Mouse (Mus musculus) neural tube, embryonic 13.5 days (tissue): Measurements from ENCODE around the gene Il13. TPM values are rescaled to one million over a fixed set of nuclear protein-coding genes. Genes with fewer than 3 reads are reported as not detected.

Source experiments
- ATAC-seq: fragments of 200-750 bp; cut with Nextera tagmentation; 2 replicates; pipeline ENCODE4 v1.8.0; 2017; ENCODE audit warnings: low read depth, mild to moderate bottlenecking, moderate TSS enrichment, moderate library complexity
- H3K27ac ChIP-seq: fragments of 300-500 bp; sonication (generic); replicated peaks from 2 replicates; pipeline ENCODE4 v1.5.1; 2015; ENCODE audit warnings: moderate library complexity, mild to moderate bottlenecking, inconsistent platforms
- H3K27me3 ChIP-seq: fragments of 300-500 bp; sonication (generic); 2 replicates; pipeline ENCODE4 v1.6.1; 2015; ENCODE audit warnings: mild to moderate bottlenecking, inconsistent platforms
- H3K36me3 ChIP-seq: fragments of 300-500 bp; sonication (generic); 2 replicates; pipeline ENCODE4 v1.6.1; 2015; ENCODE audit warnings: mild to moderate bottlenecking, inconsistent platforms
- H3K4me1 ChIP-seq: fragments of 300-500 bp; sonication (generic); replicated peaks from 2 replicates; pipeline ENCODE4 v1.6.1; 2015; ENCODE audit warnings: inconsistent platforms
- H3K4me2 ChIP-seq: fragments of 300-500 bp; sonication (generic); 2 replicates; pipeline ENCODE4 v1.6.1; 2015; ENCODE audit warnings: inconsistent platforms, mild to moderate bottlenecking, moderate library complexity
- H3K4me3 ChIP-seq: fragments of 300-500 bp; sonication (generic); 2 replicates; pipeline ENCODE4 v1.5.1; 2015; ENCODE audit warnings: mild to moderate bottlenecking, inconsistent platforms
- H3K9ac ChIP-seq: fragments of 300-500 bp; sonication (generic); 2 replicates; pipeline ENCODE4 v1.6.1; 2015; ENCODE audit warnings: moderate library complexity, mild to moderate bottlenecking, inconsistent platforms
- H3K9me3 ChIP-seq: fragments of 300-500 bp; sonication (generic); 2 replicates; pipeline ENCODE4 v1.6.1; 2016; ENCODE audit warnings: inconsistent platforms
- WGBS: fragments of 180-500 bp; shearing (Covaris S2); methylation state at CpG from one replicate; pipeline ENCODE4 v1.1.7; 2015; 5-methylcytosine and 5-hydroxymethylcytosine counted together
- polyA plus RNA-seq: library from polyadenylated mRNA; unstranded; fragments of >200 nt; fragmentation: Nextera tagmentation; extraction: Ambion mirVana; gene quantifications from 2 replicates; pipeline ENCODE4 v1.2.1, GENCODE M21; 2015

Il13 gene
- polyA plus RNA-seq, 1 experiment from 2014 or later = not detected

DNA sequence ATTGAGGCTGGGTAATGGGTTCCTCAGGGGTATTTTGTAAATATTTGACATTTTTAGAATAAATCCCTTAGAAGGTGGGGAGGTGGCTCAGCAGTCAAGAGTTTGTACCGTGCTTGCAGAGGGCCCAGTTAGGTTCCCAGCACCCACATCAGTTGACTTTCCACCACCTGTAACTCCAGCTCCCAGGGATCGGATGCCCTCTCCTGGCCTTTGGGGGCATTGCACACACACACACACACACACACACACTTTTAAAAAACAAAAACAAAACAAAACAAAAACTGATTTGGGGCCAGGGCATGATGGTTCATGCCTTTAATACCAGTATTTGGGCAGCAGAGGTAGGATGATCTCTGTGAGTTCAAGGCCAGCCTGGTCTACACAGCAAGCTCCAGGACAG is 10.4 kb downstream of the Il13 start:
- Histone ChIP-seq H3K9me3 (no peaks in the 10 kb centered on the region), H3K27me3 (no peaks in the 10 kb centered on the region), H3K4me1 (no peaks in the 10 kb centered on the region), H3K9ac (no peak overlapping the region), H3K27ac (no peak overlapping the region), H3K4me3 (no peak overlapping the region), H3K4me2 (no peak overlapping the region), H3K36me3 (no peaks in the 10 kb centered on the region)
- ATAC-seq = no peak
- WGBS = 98% methylated on average over 2 of the region's 2 CpGs

DNA sequence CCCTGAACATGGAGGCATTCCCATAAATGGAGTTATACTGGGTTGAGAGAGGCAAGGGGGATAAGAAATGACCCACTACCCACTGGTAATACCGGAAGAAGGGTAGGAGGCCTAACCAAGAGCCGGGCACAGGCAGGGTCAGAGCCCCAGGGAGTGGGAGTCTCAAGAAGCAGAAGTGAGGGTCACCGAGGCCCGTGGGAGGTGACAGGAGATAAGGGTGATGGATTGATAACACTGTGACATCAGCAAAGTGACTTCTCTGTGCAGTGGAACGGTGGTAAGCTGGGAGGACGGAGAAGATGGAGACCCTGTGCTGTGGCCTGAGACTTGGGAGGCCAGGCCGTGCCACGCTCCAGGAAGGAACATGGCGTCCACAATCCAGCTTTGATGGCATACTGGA is 10.9 kb downstream of the Il13 start:
- Histone ChIP-seq H3K9me3 (no peaks in the 10 kb centered on the region), H3K4me3 (no peak overlapping the region), H3K4me2 (no peak overlapping the region), H3K27ac (no peak overlapping the region), H3K9ac (no peak overlapping the region), H3K36me3 (no peaks in the 10 kb centered on the region), H3K27me3 (no peaks in the 10 kb centered on the region), H3K4me1 (no peaks in the 10 kb centered on the region)
- no peak for ATAC-seq
- 96% methylated on average over 9 of the region's 9 CpGs for WGBS

DNA sequence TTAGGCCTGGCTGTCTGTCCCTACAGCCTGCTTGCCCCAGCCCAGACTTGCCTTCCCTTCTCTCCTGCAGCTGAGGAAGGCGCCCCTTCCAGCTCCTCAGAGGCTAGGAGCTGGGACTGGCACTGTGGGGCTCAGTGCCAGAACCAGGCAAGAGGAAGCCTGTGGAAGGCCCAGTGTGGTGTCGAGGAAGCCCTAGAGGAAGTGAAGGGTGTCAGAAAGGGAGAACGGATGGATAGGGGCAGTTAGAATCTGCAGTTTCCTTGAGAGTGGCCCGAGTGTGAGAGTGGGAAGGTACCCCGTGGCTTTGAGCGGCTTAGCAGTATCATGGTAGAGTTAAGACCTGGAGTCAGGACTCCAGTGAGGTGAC is 12.1 kb downstream of the Il13 start:
- Histone ChIP-seq H3K27ac (no peak overlapping the region), H3K4me3 (no peak overlapping the region), H3K4me1 (no peaks in the 10 kb centered on the region), H3K9me3 (no peaks in the 10 kb centered on the region), H3K9ac (no peak overlapping the region), H3K4me2 (no peak overlapping the region), H3K27me3 (no peaks in the 10 kb centered on the region), H3K36me3 (no peaks in the 10 kb centered on the region)
- ATAC-seq = no peak
- 78% methylated on average over 6 of the region's 6 CpGs for WGBS

DNA sequence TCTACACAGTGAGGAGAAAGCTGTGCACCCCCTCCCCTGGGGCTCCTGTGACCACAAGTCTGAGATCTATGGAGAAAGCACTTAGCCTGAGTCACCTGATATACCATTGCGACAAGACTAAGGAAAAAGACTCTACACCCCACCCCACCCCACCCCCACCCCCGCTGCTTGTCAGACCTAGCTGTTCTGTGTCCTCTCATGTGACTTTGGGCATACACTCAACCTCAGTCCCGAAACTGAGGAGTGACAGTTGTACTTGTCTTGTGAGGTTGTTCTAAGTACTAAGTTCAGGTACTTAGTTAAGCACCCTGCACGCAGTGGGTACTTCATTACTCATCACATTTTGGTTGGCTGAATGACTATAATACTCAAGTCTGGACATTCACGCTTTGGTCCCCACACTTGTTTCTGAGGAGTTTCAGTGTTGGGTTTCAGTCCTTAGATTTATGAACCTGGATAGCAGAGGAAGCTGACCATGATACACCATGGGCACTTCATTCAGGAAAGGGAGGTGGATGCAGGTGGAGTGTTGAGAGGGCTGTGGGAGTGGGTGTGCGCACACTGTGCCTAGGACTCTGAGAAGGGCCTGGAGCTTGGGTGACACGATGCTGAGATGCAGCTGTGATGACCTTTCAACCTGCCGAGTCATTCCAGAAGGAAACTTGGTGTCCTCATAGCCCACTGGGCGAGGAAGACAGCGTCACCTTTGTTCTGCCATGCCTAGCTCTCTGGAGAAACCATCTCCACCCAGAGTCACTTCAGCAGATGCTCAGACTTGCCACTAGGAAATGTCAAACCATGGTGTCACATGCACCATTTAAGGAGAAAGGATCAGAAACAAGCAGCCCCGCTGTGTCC is 12.7 kb downstream of the Il13 start:
- no peak overlapping the region for H3K9ac ChIP-seq
- no peaks in the 10 kb centered on the region for H3K9me3 ChIP-seq
- H3K4me3 ChIP-seq = no peak overlapping the region
- ATAC-seq = no peak
- 84% methylated on average over 11 of the region's 11 CpGs for WGBS
- no peaks in the 10 kb centered on the region for H3K27me3 ChIP-seq
- H3K4me2 ChIP-seq = no peak overlapping the region
- no peaks in the 10 kb centered on the region for H3K36me3 ChIP-seq
- H3K27ac ChIP-seq = no peak overlapping the region
- H3K4me1 ChIP-seq = no peaks in the 10 kb centered on the region

DNA sequence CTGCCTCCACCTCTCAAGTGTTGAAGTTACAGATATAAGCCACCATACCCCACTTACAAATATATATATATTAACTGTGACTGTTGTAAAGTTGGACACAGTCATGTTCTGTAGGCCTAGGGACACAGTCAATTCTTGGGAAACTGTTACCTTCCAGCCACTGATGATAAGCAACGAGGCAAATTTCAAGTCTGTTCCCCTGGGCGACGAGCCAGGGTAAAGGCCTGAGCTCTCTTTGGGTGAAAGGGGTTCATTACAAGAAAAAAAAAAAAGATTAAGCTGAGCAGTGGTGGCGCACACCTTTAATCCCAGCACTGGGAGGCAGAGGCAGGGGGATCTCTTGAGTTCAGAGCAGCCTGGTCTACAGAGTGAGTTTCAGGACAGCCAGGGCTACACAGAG is 14.4 kb downstream of the Il13 start:
- Histone ChIP-seq H3K4me3 (no peak overlapping the region), H3K27ac (no peak overlapping the region), H3K27me3 (no peaks in the 10 kb centered on the region), H3K9ac (no peak overlapping the region), H3K4me2 (no peak overlapping the region), H3K36me3 (no peaks in the 10 kb centered on the region), H3K4me1 (no peaks in the 10 kb centered on the region), H3K9me3 (no peaks in the 10 kb centered on the region)
- no peak for ATAC-seq
- 92% methylated on average over 4 of the region's 4 CpGs for WGBS

DNA sequence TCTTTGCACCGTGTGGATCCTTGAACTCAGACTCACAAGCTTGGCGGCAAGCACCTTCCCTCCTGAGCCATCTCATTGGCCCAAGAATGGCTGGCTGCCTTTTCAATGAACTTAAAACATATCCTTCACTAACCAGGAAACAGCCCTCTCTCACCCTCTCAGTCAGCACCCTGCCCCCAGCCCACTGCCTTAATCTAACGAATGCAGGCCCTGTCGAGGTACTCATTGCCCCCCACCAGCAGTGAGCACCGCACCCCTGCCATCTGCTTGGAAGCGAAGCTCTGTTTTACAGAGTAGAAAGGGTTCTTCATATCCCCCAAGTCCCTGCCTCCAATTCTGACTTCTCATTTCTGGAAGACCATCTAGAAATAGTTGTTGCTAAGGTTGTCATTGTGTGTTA is 15.1 kb downstream of the Il13 start:
- Histone ChIP-seq H3K27me3 (no peaks in the 10 kb centered on the region), H3K9ac (no peak overlapping the region), H3K4me3 (no peak overlapping the region), H3K27ac (no peak overlapping the region), H3K9me3 (no peaks in the 10 kb centered on the region), H3K4me2 (no peak overlapping the region), H3K4me1 (no peaks in the 10 kb centered on the region), H3K36me3 (no peaks in the 10 kb centered on the region)
- 63% methylated on average over 6 of the region's 6 CpGs for WGBS
- no peak for ATAC-seq

DNA sequence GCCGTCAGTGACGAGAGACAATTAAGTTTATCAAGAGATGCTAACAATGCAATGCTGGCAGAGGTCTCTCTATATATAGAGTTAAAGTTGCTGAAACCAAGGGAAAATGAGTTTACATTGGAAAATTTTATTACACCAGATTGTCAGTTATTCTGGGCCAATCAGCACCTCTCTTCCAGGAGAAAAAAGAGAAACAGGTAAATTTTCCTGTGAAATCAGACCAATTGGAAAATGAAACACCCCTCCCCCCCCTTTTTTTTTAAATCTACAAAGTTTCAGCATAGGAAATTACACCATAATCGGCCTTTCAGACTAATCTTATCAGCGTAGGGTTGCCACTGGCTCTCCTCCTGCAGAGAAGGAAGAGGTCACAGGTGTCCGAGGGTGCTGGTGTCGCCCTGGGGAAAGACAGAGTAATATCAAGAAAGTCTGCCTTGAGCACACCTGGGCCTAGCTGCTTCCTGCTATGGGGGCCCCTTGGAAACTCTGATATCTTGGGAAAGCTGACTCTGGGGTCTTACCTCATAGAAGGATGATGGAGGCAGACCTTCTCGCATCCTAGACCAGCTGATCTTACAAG is 15.8 kb downstream of the Il13 start, which contains the start of gene Il4:
TSS of gene Il4 (minus strand) at position 51 of the 580 bp plus-strand sequence.
- no peak for ATAC-seq
- no peak within 1 kb of the TSS for H3K4me2 ChIP-seq
- H3K9me3 ChIP-seq = no peaks in the 10 kb centered on the region
- H3K36me3 ChIP-seq = no peaks in the 10 kb centered on the region
- H3K27ac ChIP-seq = no peak within 1 kb of the TSS
- no peaks in the 10 kb centered on the region for H3K4me1 ChIP-seq
- no peak within 1 kb of the TSS for H3K9ac ChIP-seq
- H3K27me3 ChIP-seq = no peaks in the 10 kb centered on the region
- no peak within 1 kb of the TSS for H3K4me3 ChIP-seq
- WGBS = 86% methylated on average over 7 of the region's 7 CpGs

DNA sequence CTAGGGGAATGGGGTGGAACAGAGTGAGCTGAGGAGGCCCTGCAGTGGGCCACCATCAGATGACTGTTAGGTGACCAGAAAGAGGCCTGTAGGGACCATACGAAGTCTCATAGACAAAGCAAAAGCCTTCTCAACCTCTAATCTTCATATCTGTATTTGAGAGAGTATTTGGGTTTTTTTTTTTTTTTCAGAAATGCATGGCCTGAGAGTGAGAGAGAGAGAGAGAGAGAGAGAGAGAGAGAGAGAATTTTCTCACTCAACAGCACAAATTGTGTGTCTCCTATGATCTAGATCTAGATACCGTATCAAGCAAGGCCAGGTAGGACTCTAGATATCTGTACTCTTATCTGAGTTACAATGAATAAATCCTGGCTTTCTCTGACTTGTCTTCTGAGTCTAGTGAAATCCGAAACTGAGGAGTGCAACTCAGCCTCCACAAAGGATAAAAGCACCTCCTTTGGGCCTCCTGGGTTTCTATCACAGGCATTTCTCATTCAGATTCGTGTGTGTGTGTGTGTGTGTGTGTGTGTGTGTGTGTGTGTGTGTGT is 16.9 kb downstream of the Il13 start:
- H3K4me2 ChIP-seq = no peak overlapping the region
- H3K9ac ChIP-seq = no peak overlapping the region
- H3K4me3 ChIP-seq = no peak overlapping the region
- no peak for ATAC-seq
- H3K27me3 ChIP-seq = no peaks in the 10 kb centered on the region
- WGBS = 71% methylated on average over 4 of the region's 4 CpGs
- no peaks in the 10 kb centered on the region for H3K4me1 ChIP-seq
- H3K9me3 ChIP-seq = no peaks in the 10 kb centered on the region
- no peaks in the 10 kb centered on the region for H3K36me3 ChIP-seq
- no peak overlapping the region for H3K27ac ChIP-seq

DNA sequence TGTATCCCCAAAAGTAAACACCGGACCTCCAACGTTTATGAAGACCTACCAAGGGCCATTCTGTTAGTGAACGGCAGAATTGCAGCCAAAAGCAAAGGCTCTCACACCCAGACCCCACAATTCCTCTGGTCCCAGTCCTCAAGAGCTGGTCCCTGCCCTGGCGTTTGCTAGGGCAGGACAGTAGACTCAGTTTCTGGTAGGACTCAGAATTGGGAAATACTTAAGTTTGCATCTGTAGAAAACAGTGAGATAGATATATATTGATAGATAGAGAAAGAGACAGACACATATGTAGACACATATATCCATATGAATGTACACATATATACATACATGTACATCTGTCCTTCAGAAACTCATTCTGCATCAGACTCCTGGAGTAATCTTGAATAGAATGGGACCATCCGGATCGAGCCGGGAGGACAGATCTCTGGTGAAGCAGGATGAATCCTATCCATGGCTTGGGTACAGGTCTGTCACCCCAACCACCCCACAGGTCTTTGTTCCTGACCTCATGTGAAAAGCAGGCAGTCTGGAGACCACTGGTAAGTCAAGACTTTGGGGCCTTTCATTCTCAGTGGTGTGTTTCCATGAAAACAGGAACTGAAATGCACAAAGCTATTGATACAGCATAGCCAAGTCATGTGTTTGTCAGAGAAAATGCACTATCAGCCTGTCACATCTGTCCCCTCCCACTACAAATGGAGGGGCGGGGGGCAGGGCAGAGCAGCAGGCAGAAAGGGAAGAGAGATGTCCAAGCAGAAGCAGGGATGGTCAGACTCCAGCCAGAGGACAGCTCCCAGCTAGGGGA is 17.5 kb downstream of the Il13 start:
- Histone ChIP-seq H3K9ac (no peak overlapping the region), H3K4me2 (no peak overlapping the region), H3K27me3 (no peaks in the 10 kb centered on the region), H3K36me3 (no peaks in the 10 kb centered on the region), H3K9me3 (no peaks in the 10 kb centered on the region), H3K27ac (no peak overlapping the region), H3K4me1 (no peaks in the 10 kb centered on the region), H3K4me3 (no peak overlapping the region)
- ATAC-seq = no peak
- WGBS = 84% methylated on average over 8 of the region's 8 CpGs

DNA sequence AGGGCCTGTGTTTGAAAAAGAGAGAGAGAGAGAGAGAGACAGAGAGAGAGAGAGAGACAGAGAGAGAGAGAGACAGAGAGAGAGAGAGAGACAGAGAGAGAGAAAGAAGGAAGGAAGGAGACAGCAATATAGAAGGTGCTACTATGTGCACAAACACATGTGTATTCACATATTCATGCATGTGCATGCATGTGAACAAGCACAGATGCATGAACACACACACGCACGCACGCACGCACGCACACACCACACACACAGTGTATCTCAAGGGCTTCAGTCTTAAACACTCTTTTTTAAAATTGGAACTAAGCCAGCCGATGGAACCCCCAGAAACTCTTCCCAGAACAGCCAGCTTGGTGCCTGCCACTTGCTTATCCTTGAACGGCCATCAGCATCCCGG is 18.9 kb downstream of the Il13 start:
- Histone ChIP-seq H3K4me2 (no peak overlapping the region), H3K4me3 (no peak overlapping the region), H3K27me3 (no peaks in the 10 kb centered on the region), H3K4me1 (no peaks in the 10 kb centered on the region), H3K9ac (no peak overlapping the region), H3K9me3 (no peaks in the 10 kb centered on the region), H3K36me3 (no peaks in the 10 kb centered on the region), H3K27ac (no peak overlapping the region)
- 95% methylated on average over 8 of the region's 8 CpGs for WGBS
- no peak for ATAC-seq

DNA sequence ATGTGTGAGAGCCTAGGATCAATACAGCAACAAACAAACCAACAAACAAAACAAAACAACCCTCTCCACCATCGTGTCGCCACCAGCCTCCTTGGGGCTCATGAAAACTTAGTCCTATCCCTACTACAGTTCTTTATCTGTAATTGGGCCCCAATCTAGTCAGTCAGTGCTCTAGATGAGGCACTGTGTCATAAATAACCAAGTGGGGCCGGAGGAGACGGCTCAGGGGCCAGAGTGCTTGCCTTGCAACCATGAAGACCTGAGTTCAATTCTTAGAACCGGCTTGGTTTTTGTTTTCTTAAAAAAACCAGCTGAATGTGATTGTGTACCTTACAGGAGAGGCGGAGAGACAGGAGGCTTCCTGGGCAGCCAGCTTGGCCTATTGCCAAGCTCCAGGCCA is 19.3 kb downstream of the Il13 start:
- 69% methylated on average over 6 of the region's 6 CpGs for WGBS
- H3K4me1 ChIP-seq = no peaks in the 10 kb centered on the region
- H3K4me3 ChIP-seq = no peak overlapping the region
- no peak overlapping the region for H3K27ac ChIP-seq
- H3K4me2 ChIP-seq = no peak overlapping the region
- H3K27me3 ChIP-seq = no peaks in the 10 kb centered on the region
- no peak for ATAC-seq
- H3K9me3 ChIP-seq = no peaks in the 10 kb centered on the region
- H3K9ac ChIP-seq = no peak overlapping the region
- no peaks in the 10 kb centered on the region for H3K36me3 ChIP-seq

DNA sequence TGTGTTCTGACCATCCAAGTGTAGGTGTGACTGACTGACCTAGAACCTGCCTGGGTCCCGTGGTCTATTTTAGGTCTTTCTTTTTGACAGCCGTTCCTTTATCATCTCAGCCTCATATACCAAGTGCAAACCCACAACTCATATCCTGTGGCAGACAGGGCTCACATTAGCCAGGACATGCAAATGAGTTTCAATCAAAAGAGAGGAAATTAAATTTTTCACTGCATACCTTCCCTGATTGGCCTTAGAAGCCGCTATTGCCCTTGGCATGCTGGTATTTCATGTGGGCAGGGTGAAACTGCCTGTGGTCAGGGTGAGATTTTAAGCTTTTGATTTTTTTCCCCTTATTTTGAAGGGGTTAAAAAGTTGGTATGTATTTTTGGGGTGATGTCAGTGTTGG is 24.8 kb downstream of the Il13 start:
- H3K4me2 ChIP-seq = no peak overlapping the region
- 91% methylated on average over 3 of the region's 3 CpGs for WGBS
- no peak for ATAC-seq
- H3K36me3 ChIP-seq = 0 out of 2 replicates have a peak, but pooled peaks cover 4% of the 10 kb centered on the region
- peaks cover 10% of the 10 kb centered on the region; the same call in 1 of the 2 replicates for H3K4me1 ChIP-seq
- H3K9me3 ChIP-seq = no peaks in the 10 kb centered on the region
- H3K9ac ChIP-seq = no peak overlapping the region
- no peak overlapping the region for H3K27ac ChIP-seq
- no peak overlapping the region for H3K4me3 ChIP-seq
- H3K27me3 ChIP-seq = no peaks in the 10 kb centered on the region
